Mouse (Mus musculus) embryo, embryonic 10.5 days (tissue): Measurements from ENCODE around the gene Mycbpap.

Experiments
- DNase-seq: peaks from one replicate; pipeline ENCODE4 v3.0.0-alpha.2; 2015; ENCODE audit warnings: low spot score

Mycbpap gene

GRCm38 (mm10) chr11:94521219-94521843 lies at the start of gene Mycbpap:
Gene Mycbpap, minus strand, starts transcription at chr11:94521742.
- DNase-seq, result peak; percentile 86

GRCm38 (mm10) chr11:94570612-94571011 lies 49.1 kb upstream of the Mycbpap start:
- DNase-seq, result no peak

- no peak for DNase-seq
Measured at GRCm38 (mm10) chr11:94567326-94567725, 45.8 kb upstream of the Mycbpap start.

GRCm38 (mm10) chr11:94566534-94566933 lies 45.0 kb upstream of the Mycbpap start:
- DNase-seq, result no peak

GRCm38 (mm10) chr11:94565151-94565479 lies 43.6 kb upstream of the Mycbpap start:
- no peak for DNase-seq

- DNase-seq, result peak; percentile 60
Measured at GRCm38 (mm10) chr11:94564437-94565150, 43.1 kb upstream of the Mycbpap start, which contains the start of gene Chad. Gene Chad, plus strand, starts transcription at chr11:94565047.

GRCm38 (mm10) chr11:94563821-94564220 lies 42.3 kb upstream of the Mycbpap start:
- DNase-seq, result no peak

GRCm38 (mm10) chr11:94563383-94563782 lies 41.8 kb upstream of the Mycbpap start:
- DNase-seq, result no peak

- no peak for DNase-seq
Measured at GRCm38 (mm10) chr11:94558226-94558625, 36.7 kb upstream of the Mycbpap start.

- DNase-seq, result no peak
Measured at GRCm38 (mm10) chr11:94550442-94550744, 28.9 kb upstream of the Mycbpap start.

GRCm38 (mm10) chr11:94549691-94550441 lies 28.3 kb upstream of the Mycbpap start:
- DNase-seq, result no peak

GRCm38 (mm10) chr11:94548888-94549690 lies 27.5 kb upstream of the Mycbpap start, which contains the start of gene Rsad1:
Gene Rsad1, minus strand, starts transcription at chr11:94549255.
- DNase-seq, result peak; percentile 95

- peak; percentile 40 for DNase-seq
Measured at GRCm38 (mm10) chr11:94548041-94548784, 26.7 kb upstream of the Mycbpap start.

- DNase-seq, result no peak
Measured at GRCm38 (mm10) chr11:94547271-94547670, 25.7 kb upstream of the Mycbpap start.

GRCm38 (mm10) chr11:94546381-94546780 lies 24.8 kb upstream of the Mycbpap start:
- no peak for DNase-seq

GRCm38 (mm10) chr11:94544422-94544821 lies 22.9 kb upstream of the Mycbpap start:
- no peak for DNase-seq

- DNase-seq, result peak; percentile 81
Measured at GRCm38 (mm10) chr11:94543932-94544331, 22.4 kb upstream of the Mycbpap start.

- no peak for DNase-seq
Measured at GRCm38 (mm10) chr11:94543344-94543743, 21.8 kb upstream of the Mycbpap start.

- no peak for DNase-seq
Measured at GRCm38 (mm10) chr11:94542400-94542799, 20.9 kb upstream of the Mycbpap start.

GRCm38 (mm10) chr11:94539761-94540160 lies 18.2 kb upstream of the Mycbpap start:
- DNase-seq, result no peak

GRCm38 (mm10) chr11:94538733-94539292 lies 17.3 kb upstream of the Mycbpap start:
- DNase-seq, result no peak
